In genomic region chr8:119452919-119453318, GRCm38 (mm10) we compare ENCODE assay signal across 20 mouse cellular contexts. TPM values are rescaled to one million over a fixed set of nuclear protein-coding genes. Genes with fewer than 3 reads are reported as not detected.
"Had no signal": no experiment of that assay in that cellular context is flagged by ENCODE, and none has a peak within 500 bp of the region (broad histone marks: within the 10 kb centered on the region; RNA-seq: fewer than 3 reads in every experiment).

No protein-coding gene starts in this region.

- H3K36me3 ChIP-seq: neural tube, embryonic 13.5 days; neural tube, embryonic 15.5 days; stomach, embryonic 15.5 days had no signal

- H3K27ac ChIP-seq: neural tube, embryonic 13.5 days; neural tube, embryonic 15.5 days; stomach, embryonic 15.5 days; stomach, postnatal 0 days had no signal

- H3K4me1 ChIP-seq: stomach, embryonic 15.5 days had no signal

- H3K9me3 ChIP-seq: neural tube, embryonic 13.5 days; neural tube, embryonic 15.5 days; stomach, embryonic 15.5 days had no signal

- H3K4me3 ChIP-seq: neural tube, embryonic 13.5 days; neural tube, embryonic 15.5 days; stomach, embryonic 15.5 days had no signal

- DNase-seq: retina, postnatal 1 day; right cerebral cortex, adult 18-20 months; right cerebral cortex, postnatal 14 days; right cerebral cortex, postnatal 25 days; right cerebral cortex, postnatal 4 days; spleen, adult 18-20 months; thymus, adult 18-20 months; thymus, adult 2 months; thymus, postnatal 14 days; thymus, postnatal 25 days; thymus, postnatal 36 days; thymus, postnatal 4 days had no signal

RNA-seq across cellular contexts. Expression of gene Necab2, which starts 6.4 kb away (rescaled TPM):
- total RNA-seq: neutrophil, adult 5-6 weeks had no signal

RNA-seq across cellular contexts. Expression of gene Osgin1, which starts 19.0 kb away (rescaled TPM):
- polyA plus RNA-seq: neural tube, embryonic 13.5 days had no signal

RNA-seq across cellular contexts. Expression of gene Slc38a8, which starts 48.6 kb away (rescaled TPM):
- total RNA-seq: neutrophil, adult 5-6 weeks had no signal
- polyA plus RNA-seq: neural tube, embryonic 13.5 days; neural tube, embryonic 14.5 days; neural tube, embryonic 15.5 days; stomach, embryonic 14.5 days; stomach, embryonic 15.5 days; stomach, embryonic 16.5 days; stomach, postnatal 0 days had no signal
